Mouse (Mus musculus) lung, embryonic 15.5 days (tissue): Measurements from ENCODE around the gene March8. TPM values are rescaled to one million over a fixed set of nuclear protein-coding genes. Genes with fewer than 3 reads are reported as not detected.
"Not testable (repeated sequence)": the region's sequence is repeated elsewhere in the genome, so short reads cannot be mapped to it uniquely, and the experiment has no call there.

Experiments used
- ATAC-seq: fragments of 200-750 bp; cut with Nextera tagmentation; 2 replicates; pipeline ENCODE4 v1.8.0; 2017; ENCODE audit warnings: moderate number of reproducible peaks, borderline replicate concordance; ENCODE audit not compliant: low FRiP score, low TSS enrichment; ENCODE audit errors: extremely low read depth
- H3K27ac ChIP-seq: fragments of 300-500 bp; sonication (generic); 2 replicates; pipeline ENCODE4 v1.5.1; 2015; ENCODE audit warnings: moderate library complexity, mild to moderate bottlenecking, inconsistent platforms
- H3K27me3 ChIP-seq: fragments of 300-500 bp; sonication (generic); 2 replicates; pipeline ENCODE4 v1.6.1; 2015; ENCODE audit warnings: inconsistent platforms
- H3K36me3 ChIP-seq: fragments of 300-500 bp; sonication (generic); 2 replicates; pipeline ENCODE4 v1.6.1; 2015; ENCODE audit warnings: inconsistent platforms
- H3K4me1 ChIP-seq: fragments of 300-500 bp; sonication (generic); 2 replicates; pipeline ENCODE4 v1.6.1; 2015; ENCODE audit warnings: inconsistent platforms
- H3K4me2 ChIP-seq: fragments of 300-500 bp; sonication (generic); 2 replicates; pipeline ENCODE4 v1.6.1; 2015; ENCODE audit warnings: inconsistent platforms, mild to moderate bottlenecking, moderate library complexity
- H3K4me3 ChIP-seq: fragments of 300-500 bp; sonication (generic); 2 replicates; pipeline ENCODE4 v1.5.1; 2015; ENCODE audit warnings: mild to moderate bottlenecking, inconsistent platforms
- H3K9ac ChIP-seq: fragments of 300-500 bp; sonication (generic); 2 replicates; pipeline ENCODE4 v1.6.1; 2015; ENCODE audit warnings: inconsistent platforms
- H3K9me3 ChIP-seq: fragments of 300-500 bp; sonication (generic); 2 replicates; pipeline ENCODE4 v1.6.1; 2016; ENCODE audit warnings: inconsistent platforms
- WGBS: fragments of 180-500 bp; shearing (Covaris S2); methylation state at CpG from one replicate; pipeline ENCODE4 v1.1.7; 2015; 5-methylcytosine and 5-hydroxymethylcytosine counted together
- polyA plus RNA-seq: library from polyadenylated mRNA; unstranded; fragments of >200 nt; fragmentation: Nextera tagmentation; extraction: Ambion mirVana; gene quantifications from 2 replicates; pipeline ENCODE4 v1.2.1, GENCODE M21; 2015

March8 gene
- polyA plus RNA-seq, 1 experiment from 2014 or later: 35.3 TPM

GRCm38 (mm10) chr6:116351534-116351933 lies 13.7 kb downstream of the March8 start:
- H3K9ac ChIP-seq: no peak overlapping the region

GRCm38 (mm10) chr6:116353428-116353827 lies 15.6 kb downstream of the March8 start:
- H3K27me3 ChIP-seq: no peaks in the 10 kb centered on the region
- no peaks in the 10 kb centered on the region for H3K9me3 ChIP-seq
- ATAC-seq: no peak
- no peaks in the 10 kb centered on the region for H3K4me1 ChIP-seq
- H3K27ac ChIP-seq: no peak overlapping the region
- 67% methylated on average over 1 of the region's 1 CpGs for WGBS
- no peak overlapping the region for H3K9ac ChIP-seq
- no peaks in the 10 kb centered on the region for H3K36me3 ChIP-seq
- no peak overlapping the region for H3K4me3 ChIP-seq
- H3K4me2 ChIP-seq: no peak overlapping the region

More at GRCm38 (mm10) chr6:116351534-116351933, 13.7 kb downstream of the March8 start:
- Histone ChIP-seq H3K36me3 (no peaks in the 10 kb centered on the region), H3K9me3 (no peaks in the 10 kb centered on the region), H3K4me1 (no peaks in the 10 kb centered on the region), H3K4me3 (no peak overlapping the region), H3K27ac (no peak overlapping the region), H3K27me3 (no peaks in the 10 kb centered on the region), H3K4me2 (no peak overlapping the region)
- WGBS: 65% methylated on average over 4 of the region's 4 CpGs
- ATAC-seq: no peak

- H3K27ac ChIP-seq, H3K4me3 ChIP-seq, H3K27me3 ChIP-seq, H3K36me3 ChIP-seq, H3K4me1 ChIP-seq, ATAC-seq, H3K9ac ChIP-seq, H3K9me3 ChIP-seq, H3K4me2 ChIP-seq: not testable (repeated sequence)
- WGBS: 66% methylated on average over 8 of the region's 8 CpGs
These were observed 18.6 kb downstream of the March8 start for GRCm38 (mm10) chr6:116356311-116356947.

- Histone ChIP-seq H3K36me3 (no peaks in the 10 kb centered on the region), H3K4me2 (no peak overlapping the region), H3K9me3 (no peaks in the 10 kb centered on the region), H3K27ac (no peak overlapping the region), H3K27me3 (no peaks in the 10 kb centered on the region), H3K4me1 (no peaks in the 10 kb centered on the region), H3K4me3 (no peak overlapping the region), H3K9ac (no peak overlapping the region)
- 68% methylated on average over 4 of the region's 4 CpGs for WGBS
- ATAC-seq: no peak
These were observed 19.1 kb downstream of the March8 start for GRCm38 (mm10) chr6:116356948-116357325.

- Histone ChIP-seq H3K4me3 (no peak overlapping the region), H3K4me1 (no peaks in the 10 kb centered on the region), H3K4me2 (no peak overlapping the region), H3K27ac (no peak overlapping the region), H3K9ac (no peak overlapping the region), H3K27me3 (no peaks in the 10 kb centered on the region), H3K9me3 (no peaks in the 10 kb centered on the region), H3K36me3 (no peaks in the 10 kb centered on the region)
- no peak for ATAC-seq
- 51% methylated on average over 8 of the region's 8 CpGs for whole genome bisulfite sequencing
These were observed 20.2 kb downstream of the March8 start for GRCm38 (mm10) chr6:116358056-116358455.

- WGBS: 87% methylated on average over 3 of the region's 3 CpGs
- no peak for ATAC-seq
These were observed 21.4 kb downstream of the March8 start for GRCm38 (mm10) chr6:116359256-116359655.

GRCm38 (mm10) chr6:116361463-116361862 lies 23.6 kb downstream of the March8 start:
- Histone ChIP-seq H3K9me3 (no peaks in the 10 kb centered on the region), H3K36me3 (no peaks in the 10 kb centered on the region), H3K27ac (no peak overlapping the region), H3K4me1 (no peaks in the 10 kb centered on the region), H3K4me3 (no peak overlapping the region), H3K9ac (no peak overlapping the region), H3K27me3 (no peaks in the 10 kb centered on the region), H3K4me2 (no peak overlapping the region)
- no peak for ATAC-seq
- 79% methylated on average over 3 of the region's 3 CpGs for WGBS

More at GRCm38 (mm10) chr6:116359256-116359655, 21.4 kb downstream of the March8 start:
- Histone ChIP-seq H3K36me3 (no peaks in the 10 kb centered on the region), H3K27ac (no peak overlapping the region), H3K4me2 (no peak overlapping the region), H3K27me3 (no peaks in the 10 kb centered on the region), H3K9ac (no peak overlapping the region), H3K9me3 (no peaks in the 10 kb centered on the region), H3K4me3 (no peak overlapping the region), H3K4me1 (no peaks in the 10 kb centered on the region)

GRCm38 (mm10) chr6:116361993-116362392 lies 24.2 kb downstream of the March8 start:
- no peaks in the 10 kb centered on the region for H3K4me1 ChIP-seq
- no peak overlapping the region for H3K27ac ChIP-seq
- H3K36me3 ChIP-seq: no peaks in the 10 kb centered on the region
- no peak overlapping the region for H3K9ac ChIP-seq
- no peak for ATAC-seq
- H3K4me3 ChIP-seq: no peak overlapping the region
- WGBS: 80% methylated on average over 4 of the region's 4 CpGs
- H3K27me3 ChIP-seq: no peaks in the 10 kb centered on the region
- no peaks in the 10 kb centered on the region for H3K9me3 ChIP-seq
- no peak overlapping the region for H3K4me2 ChIP-seq

GRCm38 (mm10) chr6:116367971-116368370 lies 30.1 kb downstream of the March8 start:
- Histone ChIP-seq H3K4me2 (no peak overlapping the region), H3K9ac (no peak overlapping the region), H3K36me3 (no peaks in the 10 kb centered on the region), H3K27ac (no peak overlapping the region), H3K9me3 (no peaks in the 10 kb centered on the region), H3K27me3 (no peaks in the 10 kb centered on the region), H3K4me1 (no peaks in the 10 kb centered on the region), H3K4me3 (no peak overlapping the region)
- ATAC-seq: no peak
- 74% methylated on average over 11 of the region's 11 CpGs for WGBS

- H3K4me1 ChIP-seq: 0 out of 2 replicates have a peak, but pooled peaks cover 3% of the 10 kb centered on the region
- H3K36me3 ChIP-seq: no peaks in the 10 kb centered on the region
- no peaks in the 10 kb centered on the region for H3K9me3 ChIP-seq
- H3K4me2 ChIP-seq: no peak overlapping the region
- no peak for ATAC-seq
- no peak overlapping the region for H3K9ac ChIP-seq
- no peak overlapping the region for H3K27ac ChIP-seq
- 94% methylated on average over 1 of the region's 1 CpGs for WGBS
- no peak overlapping the region for H3K4me3 ChIP-seq
- H3K27me3 ChIP-seq: no peaks in the 10 kb centered on the region
These were observed 32.0 kb downstream of the March8 start for GRCm38 (mm10) chr6:116369811-116370210.

- no peak overlapping the region for H3K9ac ChIP-seq
- H3K36me3 ChIP-seq: no peaks in the 10 kb centered on the region
- ATAC-seq: peak; percentile 65
- no peak overlapping the region for H3K4me3 ChIP-seq
- H3K9me3 ChIP-seq: no peaks in the 10 kb centered on the region
- H3K4me1 ChIP-seq: 0 out of 2 replicates have a peak, but pooled peaks cover 3% of the 10 kb centered on the region
- no peak overlapping the region for H3K27ac ChIP-seq
- H3K27me3 ChIP-seq: no peaks in the 10 kb centered on the region
- no peak overlapping the region for H3K4me2 ChIP-seq
- 71% methylated on average over 6 of the region's 6 CpGs for WGBS
These were observed 32.6 kb downstream of the March8 start for GRCm38 (mm10) chr6:116370216-116370976.

- 87% methylated on average over 3 of the region's 3 CpGs for WGBS
- ATAC-seq: peak; percentile 46; the same call in 1 of the 2 replicates
These were observed 33.7 kb downstream of the March8 start for GRCm38 (mm10) chr6:116371500-116371899.

More at GRCm38 (mm10) chr6:116371500-116371899, 33.7 kb downstream of the March8 start:
- Histone ChIP-seq H3K9ac (no peak overlapping the region), H3K4me3 (no peak overlapping the region), H3K4me2 (no peak overlapping the region), H3K36me3 (no peaks in the 10 kb centered on the region), H3K27me3 (no peaks in the 10 kb centered on the region), H3K4me1 (0 out of 2 replicates have a peak, but pooled peaks cover 3% of the 10 kb centered on the region), H3K27ac (no peak overlapping the region), H3K9me3 (no peaks in the 10 kb centered on the region)
